Mouse (Mus musculus) fibroblast of lung, adult 2 months (primary cell): Measurements from ENCODE around the gene Scn5a.

Experiments
- DNase-seq: peaks from one replicate; pipeline ENCODE4 v3.0.0-alpha.2; 2011; ENCODE audit warnings: low read depth

The Scn5a gene

GRCm38 (mm10) chr9:119564803-119565202 is 14.0 kb downstream of the Scn5a start:
- DNase-seq: no peak

GRCm38 (mm10) chr9:119563617-119564016 is 15.2 kb downstream of the Scn5a start:
- DNase-seq: no peak

DNA sequence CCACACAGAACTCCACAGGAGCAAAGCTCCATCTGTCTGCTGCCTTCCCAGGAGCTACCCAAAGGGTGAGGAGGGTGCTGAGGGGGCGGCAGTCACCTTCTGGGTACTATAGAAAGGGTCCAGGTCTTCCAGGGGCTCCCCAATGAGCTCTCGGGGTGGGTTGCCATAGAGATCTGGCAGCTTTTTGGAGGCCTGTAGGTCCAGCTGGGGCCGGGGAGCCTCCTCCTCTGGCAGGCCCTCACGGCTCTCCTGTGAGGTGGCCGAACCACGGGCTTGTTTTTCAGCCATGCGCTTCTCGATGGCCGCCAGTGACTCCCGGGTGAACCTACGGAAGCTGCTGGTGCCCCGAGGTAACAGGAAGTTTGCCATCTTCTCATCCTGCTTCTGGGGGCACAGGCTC is 16.6 kb downstream of the Scn5a start:
- DNase-seq: no peak

GRCm38 (mm10) chr9:119561746-119562145 is 17.1 kb downstream of the Scn5a start:
- no peak for DNase-seq

DNA sequence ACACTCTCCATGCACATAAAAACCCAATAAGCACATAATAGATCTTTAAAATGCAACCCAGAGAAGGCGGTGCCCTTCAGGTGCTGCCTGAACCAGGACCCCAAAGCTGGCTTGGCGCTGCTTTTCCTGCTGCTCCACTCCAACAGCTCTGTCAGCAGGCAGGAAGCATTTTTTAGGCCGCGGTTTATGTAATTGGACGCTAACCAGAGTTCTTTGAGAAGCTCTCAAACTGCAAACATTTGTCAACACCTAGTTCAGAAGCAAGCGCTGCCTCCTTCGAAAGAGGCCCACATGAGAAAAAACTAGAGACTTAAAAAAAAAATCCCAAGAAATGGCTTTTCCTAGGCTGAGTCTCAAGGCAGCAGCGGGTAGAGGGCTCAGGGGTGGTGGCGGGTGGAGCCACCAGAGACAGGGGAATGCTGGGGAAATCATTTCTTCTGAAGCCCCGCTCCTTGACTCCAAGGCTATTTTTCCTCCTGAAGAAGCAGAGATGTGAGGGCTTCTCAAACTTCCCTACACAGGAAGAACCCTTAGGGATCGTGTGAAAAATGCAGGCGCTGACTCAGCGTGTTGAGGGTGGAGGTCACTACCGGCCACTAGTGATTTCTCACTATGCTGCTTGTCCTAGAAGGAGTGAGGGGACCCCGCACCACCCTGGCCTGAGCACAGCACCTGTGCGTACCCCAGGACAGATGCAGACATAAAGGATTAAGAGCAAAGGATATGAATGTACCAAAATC is 19.1 kb downstream of the Scn5a start:
- no peak for DNase-seq

- no peak for DNase-seq
These were observed 20.5 kb downstream of the Scn5a start for GRCm38 (mm10) chr9:119558119-119558854.

DNA sequence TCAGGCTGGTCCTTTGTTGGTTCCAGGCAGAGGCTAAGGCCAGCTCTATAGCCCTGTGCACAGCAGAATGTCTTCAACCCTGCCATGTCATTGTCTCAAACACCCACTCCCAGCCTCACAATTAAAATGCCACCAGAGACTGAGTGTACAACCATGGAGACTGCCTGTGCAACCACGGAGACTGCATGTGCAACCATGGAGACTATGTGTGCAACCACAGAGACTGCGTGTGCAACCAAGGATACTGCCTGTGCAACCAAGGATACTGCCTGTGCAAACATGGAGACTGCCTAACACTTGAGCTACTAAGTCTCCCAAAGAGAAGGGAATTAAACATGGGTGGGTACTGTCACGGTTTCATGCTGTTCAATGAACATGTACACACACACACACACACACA is 22.8 kb downstream of the Scn5a start:
- no peak for DNase-seq

GRCm38 (mm10) chr9:119547528-119547927 is 31.3 kb downstream of the Scn5a start:
- DNase-seq: no peak

DNA sequence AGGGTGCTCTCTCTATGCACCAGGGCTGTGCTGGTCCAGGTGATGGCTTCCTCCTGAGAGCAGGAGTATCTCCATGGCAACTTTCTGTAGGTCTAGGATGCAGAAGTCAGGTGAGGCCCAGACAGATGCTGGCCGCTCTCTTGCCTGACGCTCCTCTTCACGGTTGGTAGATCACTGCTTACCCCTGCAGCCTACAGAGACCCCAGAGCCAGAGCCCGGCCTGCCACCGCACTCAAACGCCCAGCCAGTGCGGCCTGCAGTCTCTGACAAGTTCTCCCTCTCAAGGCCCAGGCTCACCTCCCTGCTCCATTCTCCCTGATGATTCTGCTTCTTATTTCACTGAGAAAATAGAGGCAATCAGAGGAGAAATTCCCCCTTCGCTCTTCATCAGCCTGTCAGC is 31.7 kb downstream of the Scn5a start:
- DNase-seq: no peak

DNA sequence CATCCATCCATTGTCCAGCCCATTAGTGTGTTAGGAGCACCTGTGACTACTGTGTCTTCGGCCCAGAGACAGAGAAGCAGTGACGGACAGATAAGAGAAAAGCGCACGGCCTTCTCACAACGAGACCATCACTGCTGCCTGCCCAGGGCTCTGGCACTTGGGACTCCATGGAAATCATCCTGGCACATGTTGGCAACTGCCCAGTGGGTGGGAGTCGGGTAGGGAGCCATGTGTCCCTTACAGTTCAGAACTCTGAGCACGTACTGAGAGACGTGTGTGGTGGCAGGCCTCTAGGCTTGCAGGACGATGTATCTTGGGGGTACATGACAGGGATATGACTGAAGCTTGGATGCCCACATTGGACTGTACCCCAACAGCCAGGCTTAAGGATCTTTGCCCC is 38.1 kb downstream of the Scn5a start:
- no peak for DNase-seq

- DNase-seq: no peak
These were observed 41.0 kb downstream of the Scn5a start for GRCm38 (mm10) chr9:119537823-119538222.

GRCm38 (mm10) chr9:119531684-119532417 is 47.0 kb downstream of the Scn5a start:
- no peak for DNase-seq

DNA sequence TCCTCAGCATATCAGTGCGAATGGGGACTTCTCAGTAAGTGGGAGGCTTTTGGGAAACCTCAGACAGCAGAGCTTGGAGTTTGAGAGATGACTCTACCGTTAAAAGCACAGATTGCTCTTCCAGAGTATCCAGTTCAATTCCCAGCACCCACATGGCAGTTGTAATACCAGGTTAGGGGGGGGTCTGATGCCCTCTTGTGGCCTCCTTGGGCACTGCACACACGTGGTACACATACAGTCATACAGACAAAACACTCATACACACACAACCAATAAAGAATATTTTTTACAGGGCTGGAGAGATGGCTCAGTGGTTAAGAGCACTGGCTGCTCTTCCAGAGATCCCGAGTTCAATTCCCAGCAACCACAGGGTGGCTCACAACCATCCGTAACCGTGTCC is 54.3 kb downstream of the Scn5a start:
- no peak for DNase-seq

DNA sequence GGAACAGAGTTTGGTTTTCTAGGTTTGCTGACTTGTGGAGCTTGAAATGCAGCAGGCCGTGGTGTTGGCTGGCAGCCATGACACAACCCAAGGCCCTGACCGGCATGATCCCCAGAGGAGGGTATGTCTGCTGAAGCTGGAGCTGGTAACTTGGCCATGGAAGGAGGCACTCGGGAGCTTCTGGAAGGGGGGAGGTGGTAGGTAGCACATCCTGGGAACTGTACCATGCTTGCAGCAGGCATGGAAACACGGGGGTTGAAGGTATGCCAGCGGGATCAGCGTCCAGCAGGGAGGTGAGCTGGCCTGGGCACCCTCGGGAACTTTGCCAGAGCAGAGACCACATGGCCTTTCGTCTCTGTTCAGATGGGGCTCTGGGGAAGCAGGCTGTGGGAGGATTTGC is 55.5 kb downstream of the Scn5a start:
- DNase-seq: peak; percentile 11

DNA sequence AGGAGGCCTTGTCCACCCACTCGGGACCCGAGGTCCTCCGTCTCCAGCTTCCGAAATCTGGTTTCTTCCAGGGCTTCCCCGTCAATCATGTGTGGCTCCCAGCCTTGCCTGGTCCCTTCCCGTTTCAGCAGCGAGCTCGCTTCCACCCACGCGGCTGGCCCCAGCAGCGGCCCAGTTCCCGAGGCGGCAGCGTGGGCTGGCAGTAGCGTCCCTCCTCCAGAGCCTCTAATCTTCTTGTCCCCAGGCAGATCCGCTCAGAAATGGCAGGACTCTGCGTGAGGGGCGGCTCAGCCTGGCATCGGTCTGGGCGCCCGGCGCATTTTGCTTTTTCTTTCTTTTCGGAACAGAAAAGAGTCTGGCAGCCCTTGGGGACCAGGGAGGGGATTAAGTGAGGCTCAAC is 59.7 kb downstream of the Scn5a start:
- no peak for DNase-seq

GRCm38 (mm10) chr9:119518177-119518576 is 60.6 kb downstream of the Scn5a start:
- no peak for DNase-seq

- no peak for DNase-seq
These were observed 61.3 kb downstream of the Scn5a start for GRCm38 (mm10) chr9:119517467-119517866.

DNA sequence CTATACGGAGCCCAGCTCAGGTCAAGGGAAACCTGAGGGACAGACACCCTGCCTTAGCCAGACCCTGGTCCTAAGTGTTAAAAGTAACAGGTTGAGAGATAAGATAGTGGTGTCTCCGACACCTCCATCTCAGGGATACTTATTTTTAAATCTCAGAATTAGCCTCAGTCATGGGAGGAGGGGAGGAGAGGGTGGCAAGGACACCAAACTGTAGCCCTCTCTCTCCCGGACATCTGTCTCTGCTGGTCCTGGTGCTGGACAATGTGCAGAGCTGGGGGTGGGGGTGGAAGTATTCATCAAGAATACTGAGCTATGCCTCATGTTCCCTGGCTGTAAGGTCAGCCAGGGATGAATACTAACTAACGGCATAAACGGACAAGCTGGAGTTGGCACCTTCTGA is 62.0 kb downstream of the Scn5a start:
- no peak for DNase-seq

DNA sequence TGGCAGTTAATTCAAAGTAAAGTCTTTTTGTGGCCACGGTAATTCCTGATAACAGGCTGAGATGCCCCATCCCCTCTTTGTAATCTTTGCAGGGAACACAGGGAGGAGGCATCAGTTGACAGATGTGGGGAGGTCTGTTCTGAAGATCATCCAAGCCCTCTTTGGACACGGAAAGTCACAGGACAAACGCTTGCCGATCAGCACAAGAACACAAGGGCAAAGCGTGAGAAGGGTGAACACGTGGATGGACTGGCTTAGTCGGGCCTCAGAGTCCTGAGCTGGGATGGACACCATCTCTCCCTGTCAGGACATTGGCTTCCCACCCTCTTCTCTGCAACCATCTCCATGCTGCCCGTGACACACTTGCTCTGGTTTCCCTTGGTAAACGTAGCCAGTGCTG is 63.4 kb downstream of the Scn5a start:
- no peak for DNase-seq

DNA sequence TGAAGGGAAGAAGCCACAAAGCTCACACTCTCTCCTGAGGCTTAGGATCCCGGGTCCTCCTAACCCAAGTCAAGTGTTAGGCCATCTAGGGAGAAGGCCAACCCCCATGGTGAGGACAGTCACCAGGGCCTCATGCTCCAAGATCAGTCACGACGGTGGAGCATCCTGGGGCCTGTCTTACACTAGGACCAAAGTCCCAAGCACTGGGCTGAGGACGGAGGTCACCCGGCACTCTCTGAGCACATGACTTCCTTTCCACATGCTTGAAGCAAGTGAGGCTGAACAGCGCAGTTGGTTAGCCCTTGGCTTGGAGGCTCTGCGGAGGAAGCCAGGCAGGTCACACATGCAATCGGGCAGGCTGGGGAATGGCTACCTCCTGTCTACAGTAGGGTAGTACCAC is 63.8 kb downstream of the Scn5a start:
- no peak for DNase-seq

- DNase-seq: no peak
These were observed 65.0 kb downstream of the Scn5a start for GRCm38 (mm10) chr9:119513816-119514215.

- DNase-seq: no peak
These were observed 65.8 kb downstream of the Scn5a start for GRCm38 (mm10) chr9:119512993-119513392.

DNA sequence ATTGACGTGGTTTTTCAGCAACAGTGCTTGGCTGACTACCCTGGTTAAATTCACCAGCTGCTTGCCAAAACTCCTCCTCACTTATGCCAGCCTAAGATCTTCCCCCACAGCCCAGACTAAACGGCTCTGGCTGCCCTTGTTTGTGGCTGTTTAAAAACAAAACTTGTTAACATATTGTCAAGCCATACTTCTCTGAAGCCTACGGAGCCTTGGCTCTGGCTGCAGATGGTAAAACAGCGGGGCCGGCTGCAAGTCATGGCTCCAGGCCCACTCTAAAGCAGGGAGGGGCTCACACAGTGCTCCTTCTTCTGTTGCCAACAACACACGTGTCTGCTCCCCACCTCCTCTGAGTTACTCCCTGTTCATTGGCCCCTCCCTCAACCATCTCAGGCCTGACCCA is 67.9 kb downstream of the Scn5a start:
- peak; percentile 19 for DNase-seq
